Mouse (Mus musculus) A20 (cell line): ENCODE measurements around the gene Mindy1.

Experiments used
- DNase-seq: peaks from one replicate; pipeline ENCODE4 v3.0.0-alpha.2; 2011; ENCODE audit warnings: low read depth, low spot score

Gene Mindy1

GRCm38 (mm10) chr3:95267855-95268254, 13.3 kb upstream of the Mindy1 start:
- no peak for DNase-seq

- no peak for DNase-seq
Measured at GRCm38 (mm10) chr3:95269789-95270188, 11.4 kb upstream of the Mindy1 start.

GRCm38 (mm10) chr3:95270766-95271364, 10.3 kb upstream of the Mindy1 start:
- DNase-seq, result no peak

DNA sequence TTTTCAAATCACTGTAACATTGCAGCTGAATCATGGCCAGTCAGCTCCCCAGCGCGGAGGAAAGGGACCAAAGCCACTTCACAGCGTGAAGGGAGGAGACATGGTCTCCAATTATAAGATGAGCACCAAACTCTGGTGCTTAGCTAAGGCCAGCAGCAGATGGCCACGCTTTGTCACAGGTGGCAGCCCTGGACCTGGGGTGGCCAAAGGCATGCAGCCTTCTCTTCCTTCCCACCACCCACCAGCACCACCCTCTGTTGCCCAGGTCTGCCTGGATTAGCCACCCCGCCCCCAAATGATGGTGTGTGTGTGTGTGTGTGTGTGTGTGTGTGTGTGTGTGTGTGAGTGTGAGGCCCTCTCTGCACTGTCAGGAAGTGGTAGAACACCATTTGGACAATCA, 7.7 kb upstream of the Mindy1 start:
- DNase-seq, result no peak

DNA sequence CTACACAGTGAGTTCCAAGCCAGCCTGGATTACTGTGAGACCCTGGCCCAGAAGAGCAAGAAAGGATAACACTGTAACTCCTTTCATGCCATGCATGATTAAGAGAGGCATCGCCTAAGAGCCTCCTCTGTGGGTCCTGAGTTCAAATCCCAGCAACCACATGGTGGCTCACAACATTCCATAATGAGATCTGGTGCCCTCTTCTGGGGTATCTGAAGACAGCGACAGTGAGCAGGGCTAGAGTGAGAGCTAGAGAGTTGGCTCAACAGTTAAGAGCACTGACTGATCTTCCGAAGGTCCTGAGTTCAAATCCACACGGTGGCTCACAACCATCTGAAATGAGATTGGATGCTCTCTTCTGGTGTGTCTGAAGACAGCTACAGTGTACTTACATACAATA, 6.7 kb upstream of the Mindy1 start:
- DNase-seq, result no peak

GRCm38 (mm10) chr3:95275161-95275560, 6.0 kb upstream of the Mindy1 start:
- DNase-seq, result no peak

DNA sequence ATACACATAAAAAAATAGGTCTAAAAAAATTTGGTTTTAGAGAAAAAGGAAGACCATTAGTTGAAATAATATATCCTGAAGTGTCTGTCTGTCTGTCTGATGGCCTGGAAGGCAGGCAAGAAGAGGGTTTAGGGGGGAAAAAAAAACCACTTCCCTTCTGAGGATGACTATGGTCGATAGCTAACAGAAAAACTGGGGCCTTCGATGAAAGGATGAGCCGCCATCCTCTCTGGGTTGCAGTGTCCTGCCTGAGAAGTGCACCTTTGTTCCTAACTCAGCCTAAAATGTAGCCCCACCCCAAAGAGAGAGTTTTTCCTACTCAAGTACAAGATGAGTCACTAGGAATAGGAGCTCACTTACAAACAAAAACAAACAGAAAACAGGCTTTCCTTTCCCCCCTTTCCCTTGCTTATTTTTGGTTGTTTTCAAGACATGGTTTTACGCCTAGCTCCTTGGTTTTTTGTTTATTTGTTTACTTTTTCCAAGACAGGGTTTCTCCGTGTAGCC, 4.7 kb upstream of the Mindy1 start:
- DNase-seq, result no peak

GRCm38 (mm10) chr3:95277149-95277551, 4.0 kb upstream of the Mindy1 start:
- DNase-seq, result no peak

- peak; percentile 68 for DNase-seq
Measured at GRCm38 (mm10) chr3:95280747-95281146, 398 bp upstream of the Mindy1 start.

DNA sequence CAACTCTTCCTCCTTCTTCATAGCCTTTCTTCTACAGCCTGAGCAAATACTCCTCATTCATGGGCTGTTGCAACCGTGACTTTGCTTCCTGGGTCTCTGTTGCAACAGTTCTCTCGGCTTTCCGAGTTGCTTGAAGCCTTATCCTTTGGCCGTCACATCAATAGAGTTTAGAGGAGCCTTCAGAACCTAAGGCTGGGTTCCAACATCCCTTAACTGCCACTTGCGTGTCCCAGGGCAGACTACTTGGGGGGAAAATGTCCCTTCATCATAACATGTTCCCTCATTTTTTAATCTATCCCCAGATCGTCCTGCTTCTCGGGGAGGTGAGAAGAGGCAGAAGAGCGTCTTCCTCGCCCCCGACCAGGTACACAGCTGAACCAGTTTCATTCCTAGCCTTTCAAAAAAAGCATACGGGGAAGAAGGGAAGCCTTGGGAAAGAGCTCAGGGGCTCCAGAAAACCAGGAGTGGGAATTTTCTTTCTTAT, 1.3 kb downstream of the Mindy1 start:
- DNase-seq, result peak; percentile 75

- DNase-seq, result peak; percentile 81
Measured at GRCm38 (mm10) chr3:95282865-95283588, 1.9 kb downstream of the Mindy1 start.

DNA sequence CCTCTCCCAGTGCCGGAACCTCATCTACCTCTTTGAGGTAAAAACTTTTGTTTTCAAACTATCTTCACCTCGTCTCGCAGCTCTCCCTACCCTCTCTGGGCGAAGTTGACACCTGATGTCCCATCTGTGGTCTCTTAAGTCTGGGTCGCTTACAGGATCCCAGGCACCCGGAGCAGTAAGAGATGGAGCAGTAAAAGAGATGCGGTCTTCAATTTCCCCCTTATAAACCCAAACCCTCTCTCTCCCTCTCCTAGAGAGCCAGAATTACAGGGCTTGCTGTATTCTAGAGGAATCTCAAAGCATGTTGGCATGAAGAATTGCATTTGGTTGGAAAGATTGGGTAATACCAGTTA, 2.4 kb downstream of the Mindy1 start:
- DNase-seq, result no peak

- no peak for DNase-seq
Measured at GRCm38 (mm10) chr3:95284062-95284461, 2.9 kb downstream of the Mindy1 start.

- no peak for DNase-seq
Measured at GRCm38 (mm10) chr3:95284501-95285281, 3.5 kb downstream of the Mindy1 start.

GRCm38 (mm10) chr3:95285390-95285789, 4.2 kb downstream of the Mindy1 start:
- no peak for DNase-seq

GRCm38 (mm10) chr3:95286011-95286410, 4.9 kb downstream of the Mindy1 start:
- no peak for DNase-seq

- DNase-seq, result no peak
Measured at GRCm38 (mm10) chr3:95286510-95286909, 5.4 kb downstream of the Mindy1 start.

DNA sequence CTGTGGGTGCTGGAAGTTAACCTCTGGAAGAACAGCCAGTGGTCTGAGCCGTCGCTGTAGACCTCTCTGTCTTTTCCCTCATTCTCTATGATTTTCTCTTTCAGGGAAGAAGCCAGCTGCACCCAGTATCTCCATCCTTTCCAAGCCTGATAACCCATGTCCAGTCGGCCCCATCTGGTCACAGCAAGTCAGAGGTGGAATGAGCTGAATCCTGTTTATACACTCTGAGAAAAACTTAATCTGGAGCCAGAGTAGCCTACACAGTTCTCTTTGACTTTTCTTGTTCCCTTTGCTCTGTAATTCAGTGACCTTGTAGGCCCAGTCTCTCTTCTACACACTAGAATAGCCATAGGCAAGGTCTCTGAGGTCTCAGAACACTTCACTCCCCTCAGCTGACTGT, 6.4 kb downstream of the Mindy1 start:
- DNase-seq, result no peak

DNA sequence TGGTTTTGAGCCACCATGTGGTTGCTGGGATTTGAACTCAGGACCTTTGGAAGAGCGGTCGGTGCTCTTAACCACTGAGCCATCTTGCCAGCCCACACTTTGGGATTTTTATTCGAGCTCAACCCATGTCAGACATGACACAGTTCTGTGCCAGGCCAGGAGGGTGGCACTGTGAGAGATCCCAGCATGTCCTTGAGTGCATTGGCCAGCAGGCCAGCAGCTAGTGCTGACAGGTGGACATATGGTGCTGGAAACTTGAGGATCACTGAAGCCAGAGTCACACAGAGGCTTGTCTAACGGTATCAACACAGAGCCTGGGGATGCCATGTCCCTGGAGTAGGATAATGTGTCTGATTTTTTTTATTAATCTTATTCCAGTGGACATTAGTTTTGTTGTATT, 8.3 kb downstream of the Mindy1 start:
- no peak for DNase-seq

GRCm38 (mm10) chr3:95290156-95290555, 9.0 kb downstream of the Mindy1 start:
- DNase-seq, result no peak

DNA sequence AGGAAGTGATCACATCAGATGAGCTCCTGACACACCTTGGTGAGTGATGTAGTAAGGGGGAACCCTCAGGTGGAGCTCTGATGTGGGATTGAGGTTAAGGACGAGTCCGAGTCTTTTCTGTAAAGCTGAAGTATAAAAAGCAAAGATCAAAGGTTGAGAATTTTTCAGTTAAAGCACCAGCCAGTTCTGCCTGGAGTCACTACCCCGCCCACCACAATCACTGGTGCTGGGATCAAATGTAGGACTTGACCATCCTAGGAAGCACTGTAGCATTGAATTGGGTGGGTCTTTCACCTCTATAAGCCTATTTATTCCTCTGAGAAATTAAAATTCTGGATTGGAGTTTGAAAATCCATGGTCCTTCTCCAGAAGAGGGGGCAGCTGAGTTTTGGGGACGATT, 9.9 kb downstream of the Mindy1 start:
- DNase-seq, result no peak

DNA sequence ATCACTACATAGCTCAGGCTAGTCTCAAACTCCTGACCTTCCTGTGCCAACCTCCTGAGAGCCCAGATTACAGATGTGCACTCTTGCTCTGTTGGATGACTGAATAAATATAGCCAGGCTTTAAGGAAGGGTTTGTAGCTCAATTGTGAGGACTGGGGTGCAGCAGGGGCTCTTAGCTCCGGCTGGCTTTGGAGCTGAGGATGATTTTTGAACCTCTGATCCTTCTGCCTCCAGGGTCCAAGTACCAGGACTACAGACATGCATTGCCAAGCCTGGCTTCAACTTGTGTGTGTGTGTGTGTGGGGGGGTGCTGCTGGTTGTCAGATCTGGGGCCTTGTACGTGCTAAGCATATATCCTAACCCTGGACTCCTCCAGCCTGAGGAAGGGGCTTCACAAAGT, 11.8 kb downstream of the Mindy1 start:
- no peak for DNase-seq
